Mouse (Mus musculus) heart, embryonic 13.5 days (tissue): Measurements from ENCODE around the gene B230104I21Rik. TPM values are rescaled to one million over a fixed set of nuclear protein-coding genes. Genes with fewer than 3 reads are reported as not detected.

Experiments used
- ATAC-seq: fragments of 200-750 bp; cut with Nextera tagmentation; 2 replicates; pipeline ENCODE4 v1.8.0; 2017; ENCODE audit warnings: moderate TSS enrichment; ENCODE audit not compliant: insufficient number of reproducible peaks, low FRiP score, low TSS enrichment; ENCODE audit errors: extremely low read depth
- H3K27ac ChIP-seq: fragments of 300-500 bp; sonication (generic); replicated peaks from 2 replicates; pipeline ENCODE4 v1.5.1; 2015; ENCODE audit warnings: moderate library complexity, mild to moderate bottlenecking, inconsistent platforms
- H3K27me3 ChIP-seq: fragments of 300-500 bp; sonication (generic); replicated peaks from 2 replicates; pipeline ENCODE4 v1.6.1; 2015; ENCODE audit warnings: mild to moderate bottlenecking, inconsistent platforms
- H3K36me3 ChIP-seq: fragments of 300-500 bp; sonication (generic); 2 replicates; pipeline ENCODE4 v1.6.1; 2015; ENCODE audit warnings: mild to moderate bottlenecking, inconsistent platforms
- H3K4me1 ChIP-seq: fragments of 300-500 bp; sonication (generic); 2 replicates; pipeline ENCODE4 v1.6.1; 2015; ENCODE audit warnings: inconsistent platforms
- H3K4me2 ChIP-seq: fragments of 300-500 bp; sonication (generic); 2 replicates; pipeline ENCODE4 v1.6.1; 2015; ENCODE audit warnings: inconsistent platforms, mild to moderate bottlenecking, moderate library complexity
- H3K4me3 ChIP-seq: fragments of 300-500 bp; sonication (generic); 2 replicates; pipeline ENCODE4 v1.5.1; 2015; ENCODE audit warnings: moderate library complexity, mild to moderate bottlenecking, inconsistent platforms
- H3K9ac ChIP-seq: fragments of 300-500 bp; sonication (generic); 2 replicates; pipeline ENCODE4 v1.6.1; 2015; ENCODE audit warnings: inconsistent platforms, mild to moderate bottlenecking, moderate library complexity
- H3K9me3 ChIP-seq: fragments of 300-500 bp; sonication (generic); 2 replicates; pipeline ENCODE4 v1.6.1; 2016; ENCODE audit warnings: inconsistent platforms
- WGBS: fragments of 180-500 bp; shearing (Covaris S2); methylation state at CpG from one replicate; pipeline ENCODE4 v1.1.7; 2015; ENCODE audit warnings: mixed read lengths; 5-methylcytosine and 5-hydroxymethylcytosine counted together
- polyA plus RNA-seq: library from polyadenylated mRNA; unstranded; fragments of >200 nt; fragmentation: Nextera tagmentation; extraction: Ambion mirVana; gene quantifications from 2 replicates; pipeline ENCODE4 v1.2.1, GENCODE M21; 2015

The B230104I21Rik gene
- polyA plus RNA-seq, 1 experiment from 2014 or later, result not detected

DNA sequence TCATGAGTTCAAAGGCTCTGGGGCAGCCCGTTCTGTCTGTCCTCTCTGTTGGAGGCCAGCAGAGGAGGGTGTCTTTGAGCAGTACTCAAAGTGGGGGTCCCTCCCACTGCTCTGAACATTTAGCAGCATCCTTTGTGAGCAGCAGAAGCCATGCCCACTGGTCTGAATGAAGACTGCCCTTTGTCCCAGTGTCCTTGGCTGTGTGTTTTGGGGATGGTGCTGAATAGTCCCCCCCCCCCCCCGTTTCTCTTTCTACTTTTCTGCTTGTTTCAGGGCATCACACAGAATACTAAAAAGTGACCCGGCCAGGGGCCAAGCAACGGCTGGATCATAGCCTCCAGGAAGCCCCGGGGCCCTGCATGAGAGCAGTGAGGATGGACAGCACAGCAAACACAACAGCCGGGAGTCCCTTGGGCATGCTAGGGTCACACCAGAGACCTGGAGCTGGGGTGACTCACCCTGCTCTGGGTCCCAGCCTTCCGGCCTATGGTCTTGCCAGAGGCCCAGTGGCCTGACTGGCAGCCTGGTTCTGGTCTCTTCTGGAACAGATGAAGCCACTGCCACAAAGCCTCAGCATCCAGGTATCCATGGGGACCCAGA, 58.3 kb downstream of the B230104I21Rik start:
- Histone ChIP-seq H3K27me3 (peaks cover 77% of the 10 kb centered on the region), H3K36me3 (no peaks in the 10 kb centered on the region), H3K27ac (peak overlapping the region; percentile 94), H3K9me3 (no peaks in the 10 kb centered on the region), H3K4me3 (no peak overlapping the region), H3K4me1 (peaks cover 57% of the 10 kb centered on the region), H3K9ac (peak overlapping the region; percentile 30), H3K4me2 (peak overlapping the region; percentile 34)
- no peak for ATAC-seq
- WGBS, result 49% methylated on average over 7 of the region's 7 CpGs

DNA sequence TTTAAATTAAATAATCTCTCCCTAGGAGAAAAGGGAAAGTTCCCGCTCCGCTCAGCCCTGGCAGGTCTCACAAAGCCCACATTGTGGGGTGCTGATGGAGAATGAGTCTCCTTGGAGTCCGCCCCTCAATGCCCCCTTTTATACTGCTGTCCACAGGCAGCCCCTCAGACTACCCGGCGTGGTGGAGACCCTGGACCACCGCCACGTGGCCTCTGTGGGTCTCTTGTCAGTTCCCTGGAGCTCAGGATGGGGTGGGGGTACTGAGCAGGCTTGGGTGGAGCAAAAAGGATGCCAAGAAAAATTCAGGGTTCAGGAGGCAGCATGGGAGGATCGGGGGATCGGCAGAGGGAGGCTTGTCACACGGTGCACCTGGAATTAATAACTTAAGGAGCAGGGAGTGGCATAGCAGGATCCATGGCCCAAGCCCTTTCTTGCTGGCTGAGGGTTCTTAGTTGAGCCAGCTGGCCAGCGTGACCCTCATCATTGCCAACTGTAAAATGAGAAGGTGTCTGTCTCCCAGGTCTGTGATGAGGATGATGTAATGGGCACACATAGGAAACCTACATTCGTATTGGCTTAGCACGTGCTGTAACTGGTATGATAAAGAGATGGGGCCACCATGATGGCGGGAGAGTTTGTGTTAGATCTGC, 60.9 kb downstream of the B230104I21Rik start:
- 82% methylated on average over 14 of the region's 14 CpGs for WGBS
- H3K9me3 ChIP-seq, result no peaks in the 10 kb centered on the region
- 0 out of 2 replicates have a peak overlapping the region, but pooled peaks have one; percentile 2 for H3K27ac ChIP-seq
- H3K27me3 ChIP-seq, result peaks cover 68% of the 10 kb centered on the region
- H3K4me1 ChIP-seq, result peaks cover 52% of the 10 kb centered on the region
- no peak overlapping the region for H3K4me2 ChIP-seq
- no peak for ATAC-seq
- H3K4me3 ChIP-seq, result no peak overlapping the region
- no peaks in the 10 kb centered on the region for H3K36me3 ChIP-seq
- no peak overlapping the region for H3K9ac ChIP-seq

Other genes with a start within 250 kb of the B230104I21Rik start
- gene Trp73, start 195.9 kb upstream of the B230104I21Rik start, polyA plus RNA-seq, result 0.07 and 0.10 TPM in 2 replicates
- gene Wrap73, start 193.8 kb upstream of the B230104I21Rik start, polyA plus RNA-seq, result 22.6 and 24.3 TPM in 2 replicates
- 119 and 121 TPM in 2 replicates for gene Tprgl, start 175.5 kb upstream of the B230104I21Rik start, polyA plus RNA-seq
- 25.9 and 28.4 TPM in 2 replicates for gene Megf6, start 165.4 kb upstream of the B230104I21Rik start, polyA plus RNA-seq
- 2.3 and 2.5 TPM in 2 replicates for gene Arhgef16, start 34.5 kb upstream of the B230104I21Rik start, polyA plus RNA-seq